Mouse (Mus musculus) limb, embryonic 11.5 days (tissue): Measurements from ENCODE around the gene Ak7. TPM values are rescaled to one million over a fixed set of nuclear protein-coding genes. Genes with fewer than 3 reads are reported as not detected.

ENCODE experiments used
- ATAC-seq: fragments of 200-750 bp; cut with Nextera tagmentation; 2 replicates; pipeline ENCODE4 v1.8.0; 2017; ENCODE audit warnings: low read depth; ENCODE audit not compliant: insufficient number of reproducible peaks, low FRiP score, low TSS enrichment
- DNase-seq: peaks from one replicate; pipeline ENCODE4 v3.0.0-alpha.2; 2015; ENCODE audit warnings: low spot score
- H3K27ac ChIP-seq: fragments of 300-500 bp; sonication (generic); replicated peaks from 2 replicates; pipeline ENCODE4 v1.5.1; 2014; ENCODE audit warnings: low read depth, mild to moderate bottlenecking, low read length
- H3K27me3 ChIP-seq: fragments of 300-500 bp; sonication (generic); 2 replicates; pipeline ENCODE4 v1.6.1; 2014; ENCODE audit warnings: mild to moderate bottlenecking, low read length, mixed read lengths; ENCODE audit not compliant: control insufficient read depth, insufficient read depth
- H3K36me3 ChIP-seq: fragments of 300-500 bp; sonication (generic); 2 replicates; pipeline ENCODE4 v1.6.1; 2014; ENCODE audit warnings: mild to moderate bottlenecking, low read length, moderate library complexity, mixed read lengths; ENCODE audit not compliant: control insufficient read depth, insufficient read depth
- H3K4me1 ChIP-seq: fragments of 300-500 bp; sonication (generic); 2 replicates; pipeline ENCODE4 v1.6.1; 2014; ENCODE audit warnings: low read length, mixed read lengths; ENCODE audit not compliant: control insufficient read depth, insufficient read depth
- H3K4me2 ChIP-seq: fragments of 300-500 bp; sonication (generic); 2 replicates; pipeline ENCODE4 v1.6.1; 2014; ENCODE audit warnings: low read depth, mild to moderate bottlenecking, moderate library complexity; ENCODE audit not compliant: severe bottlenecking
- H3K4me3 ChIP-seq: fragments of 300-500 bp; sonication (generic); 2 replicates; pipeline ENCODE4 v1.5.1; 2014; ENCODE audit warnings: low read depth, low read length
- H3K9ac ChIP-seq: fragments of 300-500 bp; sonication (generic); 2 replicates; pipeline ENCODE4 v1.6.1; 2014; ENCODE audit warnings: mild to moderate bottlenecking, low read length
- H3K9me3 ChIP-seq: fragments of 300-500 bp; sonication (generic); 2 replicates; pipeline ENCODE4 v1.6.1; 2016; ENCODE audit warnings: low read length; ENCODE audit not compliant: control insufficient read depth
- WGBS: fragments of 180-500 bp; shearing (Covaris S2); extraction: QIAGEN DNeasy Blood & Tissue Kit; methylation state at CpG from one replicate; pipeline ENCODE4 v1.1.7; 2014; 5-methylcytosine and 5-hydroxymethylcytosine counted together
- polyA plus RNA-seq: library from polyadenylated mRNA; unstranded; fragments of >200 nt; fragmentation: Nextera tagmentation; extraction: Ambion mirVana; gene quantifications from 2 replicates; pipeline ENCODE4 v1.2.1, GENCODE M21; 2014

Gene Ak7
- polyA plus RNA-seq, 1 experiment from 2014 or later, result 0.09 TPM

DNA sequence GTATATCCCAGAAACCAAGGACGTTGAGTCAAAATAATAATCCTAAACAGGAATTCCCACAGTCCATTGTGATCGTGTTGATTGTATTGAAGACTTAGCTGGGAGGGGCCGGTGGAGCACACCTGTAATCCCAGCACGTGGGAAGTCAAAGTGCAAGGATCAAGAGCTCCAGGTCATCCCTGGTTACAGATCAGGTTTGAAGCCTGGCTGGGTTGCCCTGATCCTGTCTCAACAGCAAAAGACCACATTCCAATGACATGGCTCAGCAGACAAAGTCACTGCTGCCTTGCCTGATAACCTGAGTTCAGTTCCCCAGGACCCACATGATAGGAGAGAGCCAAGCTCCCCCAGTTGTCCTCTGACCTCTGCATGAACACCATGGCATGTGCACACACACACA, 18.4 kb upstream of the Ak7 start:
- no peaks in the 10 kb centered on the region for H3K27me3 ChIP-seq
- no peak overlapping the region for H3K4me3 ChIP-seq
- H3K9me3 ChIP-seq, result no peaks in the 10 kb centered on the region
- no peak overlapping the region for H3K27ac ChIP-seq
- H3K4me1 ChIP-seq, result peaks cover 13% of the 10 kb centered on the region; the same call in 1 of the 2 replicates
- 89% methylated on average over 4 of the region's 4 CpGs for WGBS
- no peaks in the 10 kb centered on the region; the same call in 1 of the 2 replicates for H3K36me3 ChIP-seq
- H3K9ac ChIP-seq, result no peak overlapping the region
- H3K4me2 ChIP-seq, result no peak overlapping the region
- ATAC-seq (no peak), DNase-seq (no peak)

DNA sequence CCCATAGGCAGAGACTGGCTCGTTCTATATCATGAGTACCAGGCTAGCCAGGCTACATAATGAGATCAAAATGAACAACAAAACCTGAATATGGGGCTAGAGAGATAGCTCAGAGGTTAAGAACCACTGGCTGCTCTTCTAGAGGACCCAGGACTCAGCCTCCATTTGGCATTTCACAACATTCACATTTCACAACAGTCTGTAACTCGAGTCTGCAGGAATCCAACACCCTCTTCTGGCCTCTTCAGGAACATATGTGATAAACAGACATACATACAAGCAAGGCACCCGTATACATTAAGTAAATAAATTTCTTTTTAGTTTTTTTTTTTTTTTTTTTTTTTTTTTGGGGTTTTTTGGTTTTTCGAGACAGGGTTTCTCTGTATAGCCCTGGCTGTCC, 17.2 kb upstream of the Ak7 start:
- Histone ChIP-seq H3K4me2 (no peak overlapping the region), H3K27ac (no peak overlapping the region), H3K4me1 (peaks cover 7% of the 10 kb centered on the region; the same call in 1 of the 2 replicates), H3K36me3 (no peaks in the 10 kb centered on the region; the same call in 1 of the 2 replicates), H3K9ac (no peak overlapping the region), H3K4me3 (no peak overlapping the region), H3K9me3 (no peaks in the 10 kb centered on the region), H3K27me3 (no peaks in the 10 kb centered on the region)
- 89% methylated on average over 4 of the region's 4 CpGs for WGBS
- no peak for DNase-seq
- no peak for ATAC-seq

DNA sequence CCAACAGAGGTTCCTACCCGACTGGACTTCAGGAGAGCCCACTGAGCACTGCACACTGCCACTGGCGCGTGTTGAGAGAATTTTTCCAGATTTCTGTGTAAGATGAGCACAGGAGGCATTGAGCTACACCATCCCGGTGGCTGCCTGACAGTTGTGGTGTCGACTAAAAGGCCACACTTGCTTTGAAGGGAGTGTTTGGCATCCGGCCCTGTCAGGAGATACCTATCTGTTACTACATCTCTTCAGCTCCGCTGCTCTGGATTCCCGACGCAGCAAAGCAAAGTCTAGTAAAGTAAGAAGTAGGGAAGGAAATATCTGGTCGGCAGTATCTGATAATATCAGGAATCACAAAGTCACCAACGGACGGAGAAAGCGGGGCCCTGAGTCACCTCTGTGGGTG, 16.3 kb upstream of the Ak7 start:
- H3K4me1 ChIP-seq, result peaks cover 4% of the 10 kb centered on the region; the same call in 1 of the 2 replicates
- ATAC-seq (no peak), DNase-seq (no peak)
- no peak overlapping the region for H3K27ac ChIP-seq
- no peaks in the 10 kb centered on the region for H3K9me3 ChIP-seq
- H3K9ac ChIP-seq, result no peak overlapping the region
- no peaks in the 10 kb centered on the region for H3K27me3 ChIP-seq
- no peak overlapping the region for H3K4me2 ChIP-seq
- no peak overlapping the region for H3K4me3 ChIP-seq
- WGBS, result 96% methylated on average over 13 of the region's 13 CpGs
- peaks cover 2% of the 10 kb centered on the region; the same call in 1 of the 2 replicates for H3K36me3 ChIP-seq

DNA sequence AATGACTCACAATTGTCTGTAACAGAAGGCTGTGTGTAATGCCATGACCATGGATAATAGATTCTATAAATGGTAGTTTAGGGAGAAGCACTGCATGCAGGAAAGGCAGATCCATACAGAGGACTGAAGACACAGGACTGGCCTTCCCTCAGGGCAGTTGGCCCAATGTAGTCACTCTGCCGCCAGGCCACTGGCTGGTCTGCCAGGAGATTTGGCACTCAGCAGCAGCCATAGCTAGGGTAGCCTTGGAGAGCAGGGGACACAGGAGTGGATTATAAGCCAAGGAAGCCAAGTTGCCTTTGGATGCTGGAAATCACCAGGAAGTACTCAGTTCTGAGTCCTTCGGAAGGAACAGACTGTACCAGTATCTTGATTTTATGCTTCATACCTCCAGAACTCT, 11.8 kb upstream of the Ak7 start:
- DNase-seq (no peak), ATAC-seq (no peak)
- Histone ChIP-seq H3K4me1 (no peaks in the 10 kb centered on the region), H3K36me3 (peaks cover 2% of the 10 kb centered on the region), H3K4me3 (no peak overlapping the region), H3K9ac (no peak overlapping the region), H3K27ac (no peak overlapping the region), H3K9me3 (no peaks in the 10 kb centered on the region), H3K27me3 (no peaks in the 10 kb centered on the region), H3K4me2 (no peak overlapping the region)
- 94% methylated on average over 2 of the region's 2 CpGs for WGBS

DNA sequence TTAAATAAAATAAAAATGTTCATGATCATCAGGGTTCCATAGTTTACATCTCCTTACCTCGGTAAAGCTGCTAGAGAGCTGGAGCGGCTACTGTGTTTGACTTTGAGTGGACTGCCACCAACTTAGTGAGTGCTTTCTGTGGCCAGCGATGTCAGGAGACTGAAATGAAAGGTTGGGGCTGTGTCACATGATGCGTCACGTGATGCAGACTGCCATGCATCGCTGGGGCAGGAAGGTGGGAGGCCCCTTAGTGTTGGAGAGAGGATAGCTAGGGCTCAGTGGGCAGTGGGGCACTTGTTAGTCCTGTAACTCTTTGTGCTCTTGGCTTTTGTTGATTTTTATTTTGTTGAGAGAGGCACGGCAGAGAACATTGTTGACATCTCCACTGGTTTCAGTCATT, 9.9 kb upstream of the Ak7 start:
- no peaks in the 10 kb centered on the region for H3K4me1 ChIP-seq
- peaks cover 4% of the 10 kb centered on the region; the same call in 1 of the 2 replicates for H3K36me3 ChIP-seq
- no peak overlapping the region for H3K4me2 ChIP-seq
- H3K27ac ChIP-seq, result no peak overlapping the region
- no peak overlapping the region for H3K4me3 ChIP-seq
- ATAC-seq, result no peak
- no peaks in the 10 kb centered on the region for H3K27me3 ChIP-seq
- 84% methylated on average over 7 of the region's 7 CpGs for WGBS
- DNase-seq, result no peak
- no peaks in the 10 kb centered on the region for H3K9me3 ChIP-seq
- no peak overlapping the region for H3K9ac ChIP-seq

DNA sequence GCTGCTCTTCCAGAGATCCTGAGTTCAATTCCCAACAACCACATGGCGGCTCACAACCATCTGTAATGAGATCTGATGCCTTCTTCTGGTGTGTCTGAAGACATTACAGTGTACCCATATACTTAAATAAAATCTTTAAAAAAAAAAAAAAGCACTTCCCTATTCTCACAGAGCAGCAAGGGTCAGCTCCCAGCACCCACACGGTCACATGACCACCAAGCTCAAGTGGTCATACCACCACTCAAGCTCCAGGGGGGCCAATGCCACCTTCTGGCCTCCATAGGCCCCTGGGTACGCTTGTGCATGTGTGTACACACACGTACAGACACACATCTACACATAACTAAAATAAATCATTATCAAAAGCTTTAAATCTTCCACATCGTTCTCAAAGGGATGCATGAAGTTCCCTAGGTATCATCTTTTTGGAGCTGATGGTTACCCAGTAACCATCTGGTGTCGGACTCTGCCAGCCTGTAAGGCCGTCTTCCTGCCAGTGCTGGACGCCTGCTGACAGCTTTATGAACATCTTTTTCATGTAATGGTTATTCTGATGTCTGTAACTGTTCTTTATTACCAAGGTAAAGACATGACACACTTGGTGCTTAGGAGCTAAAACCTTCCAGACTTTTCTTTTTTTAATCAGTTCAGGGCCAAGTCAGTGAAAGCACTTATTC, 8.5 kb upstream of the Ak7 start:
- Histone ChIP-seq H3K4me2 (no peak overlapping the region), H3K4me3 (no peak overlapping the region), H3K36me3 (peaks cover 4% of the 10 kb centered on the region; the same call in 1 of the 2 replicates), H3K27me3 (no peaks in the 10 kb centered on the region), H3K4me1 (no peaks in the 10 kb centered on the region), H3K27ac (no peak overlapping the region), H3K9ac (no peak overlapping the region), H3K9me3 (no peaks in the 10 kb centered on the region)
- DNase-seq (no peak), ATAC-seq (no peak)
- whole genome bisulfite sequencing, result 93% methylated on average over 8 of the region's 8 CpGs

DNA sequence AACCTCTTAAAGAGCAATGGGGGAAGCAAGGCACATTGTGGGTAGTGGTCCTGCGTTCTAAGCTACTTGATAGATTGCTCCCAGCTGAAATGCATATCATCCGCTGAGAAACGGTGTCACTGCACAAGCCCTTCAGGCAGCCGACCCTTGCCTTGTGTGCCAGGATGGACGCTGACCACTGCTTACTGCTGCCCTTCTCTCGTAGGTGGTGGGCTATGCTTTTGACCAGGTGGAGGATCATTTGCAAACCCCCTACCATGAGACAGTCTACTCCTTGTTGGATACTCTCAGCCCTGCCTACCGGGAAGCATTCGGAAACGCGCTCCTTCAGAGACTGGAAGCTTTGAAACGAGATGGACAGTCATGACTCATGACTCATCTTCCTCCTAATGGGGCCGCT, 5.3 kb upstream of the Ak7 start:
- WGBS, result 90% methylated on average over 12 of the region's 12 CpGs
- no peak for ATAC-seq

DNA sequence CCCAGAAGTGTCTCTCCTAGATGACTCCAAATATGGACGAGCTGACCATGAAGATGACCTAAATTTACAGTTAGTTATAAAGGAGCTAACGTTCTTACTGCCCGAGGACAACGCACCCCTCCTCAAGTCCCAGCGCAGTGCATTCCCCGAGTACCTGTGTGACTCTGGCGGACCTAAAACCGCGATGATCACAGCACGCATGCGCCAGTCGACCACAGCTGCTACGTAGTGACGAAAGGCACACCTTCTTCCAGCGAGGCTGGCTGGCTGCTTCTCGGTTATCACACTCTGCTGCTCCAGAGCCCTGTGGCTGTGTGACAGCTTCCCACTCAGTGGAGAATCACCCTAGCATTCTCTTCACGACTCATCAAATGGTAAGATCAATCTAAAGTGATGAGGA, 12.8 kb downstream of the Ak7 start:
- Histone ChIP-seq H3K9ac (no peak overlapping the region), H3K27me3 (no peaks in the 10 kb centered on the region), H3K4me3 (no peak overlapping the region), H3K27ac (no peak overlapping the region), H3K9me3 (no peaks in the 10 kb centered on the region), H3K4me1 (no peaks in the 10 kb centered on the region), H3K4me2 (no peak overlapping the region), H3K36me3 (no peaks in the 10 kb centered on the region)
- WGBS, result 63% methylated on average over 17 of the region's 17 CpGs
- DNase-seq (no peak), ATAC-seq (no peak)

More for the DNA sequence above, 5.3 kb upstream of the Ak7 start:
- Histone ChIP-seq H3K27me3 (no peaks in the 10 kb centered on the region), H3K9ac (no peak overlapping the region), H3K4me1 (no peaks in the 10 kb centered on the region), H3K4me3 (no peak overlapping the region), H3K27ac (no peak overlapping the region), H3K36me3 (peaks cover 2% of the 10 kb centered on the region; the same call in 1 of the 2 replicates), H3K9me3 (no peaks in the 10 kb centered on the region), H3K4me2 (no peak overlapping the region)
- DNase-seq, result no peak

DNA sequence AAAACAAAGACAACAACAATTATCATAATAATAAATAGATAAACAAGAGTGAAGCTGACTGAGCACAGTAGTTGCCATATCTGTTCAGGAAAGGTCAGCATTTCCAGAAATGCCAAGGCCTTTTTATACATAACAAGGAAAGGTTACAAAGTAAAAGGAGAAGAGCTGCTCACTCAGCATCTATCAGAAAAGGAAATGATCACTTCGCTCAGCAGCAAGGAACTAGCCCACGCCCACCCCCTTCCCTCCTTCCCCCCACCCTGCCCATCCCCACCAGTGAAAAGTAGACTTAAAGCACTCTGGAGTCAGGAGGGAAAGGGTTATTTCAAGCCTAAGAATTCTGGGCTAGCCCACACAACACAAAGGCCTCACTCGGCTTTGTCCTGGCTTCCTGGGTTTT, 14.4 kb downstream of the Ak7 start:
- H3K9me3 ChIP-seq, result no peaks in the 10 kb centered on the region
- DNase-seq, result no peak
- no peaks in the 10 kb centered on the region for H3K4me1 ChIP-seq

More for the DNA sequence above, 14.4 kb downstream of the Ak7 start:
- Histone ChIP-seq H3K4me3 (no peak overlapping the region), H3K4me2 (no peak overlapping the region), H3K36me3 (no peaks in the 10 kb centered on the region), H3K9ac (no peak overlapping the region), H3K27me3 (no peaks in the 10 kb centered on the region), H3K27ac (no peak overlapping the region)
- ATAC-seq, result no peak
- WGBS, result 72% methylated on average over 3 of the region's 3 CpGs
